Mouse (Mus musculus) hindbrain, embryonic 14.5 days (tissue): ENCODE data around the gene Eepd1. TPM values are rescaled to one million over a fixed set of nuclear protein-coding genes. Genes with fewer than 3 reads are reported as not detected.
A peak's percentile ranks its signal among the peaks of the same experiment; 100 is the strongest.

Experiments
- ATAC-seq: fragments of 200-750 bp; cut with Nextera tagmentation; 2 replicates; pipeline ENCODE4 v1.8.0; 2017; ENCODE audit warnings: moderate number of reproducible peaks, mild to moderate bottlenecking, moderate TSS enrichment, moderate library complexity; ENCODE audit not compliant: low FRiP score
- DNase-seq: peaks from one replicate; pipeline ENCODE4 v3.0.0-alpha.2; 2015; ENCODE audit warnings: low spot score
- H3K27ac ChIP-seq: fragments of 300-500 bp; sonication (generic); 2 replicates; pipeline ENCODE4 v1.5.1; 2014; ENCODE audit warnings: mild to moderate bottlenecking, moderate library complexity
- H3K27me3 ChIP-seq: fragments of 300-500 bp; sonication (generic); 2 replicates; pipeline ENCODE4 v1.6.1; 2014; ENCODE audit warnings: mild to moderate bottlenecking, low read length, mixed read lengths; ENCODE audit not compliant: control insufficient read depth, insufficient read depth
- H3K36me3 ChIP-seq: fragments of 300-500 bp; sonication (generic); replicated peaks from 2 replicates; pipeline ENCODE4 v1.6.1; 2014; ENCODE audit not compliant: control insufficient read depth, insufficient read depth
- H3K4me1 ChIP-seq: fragments of 300-500 bp; sonication (generic); replicated peaks from 2 replicates; pipeline ENCODE4 v1.6.1; 2014; ENCODE audit warnings: antibody characterized with exemption, low read length, mixed read lengths; ENCODE audit not compliant: control insufficient read depth, insufficient read depth
- H3K4me2 ChIP-seq: fragments of 300-500 bp; sonication (generic); replicated peaks from 2 replicates; pipeline ENCODE4 v1.6.1; 2014; ENCODE audit warnings: mild to moderate bottlenecking, moderate library complexity
- H3K4me3 ChIP-seq: fragments of 300-500 bp; sonication (generic); replicated peaks from 2 replicates; pipeline ENCODE4 v1.5.1; 2014; ENCODE audit warnings: mild to moderate bottlenecking, low read length
- H3K9ac ChIP-seq: fragments of 300-500 bp; sonication (generic); 2 replicates; pipeline ENCODE4 v1.6.1; 2014
- H3K9me3 ChIP-seq: fragments of 300-500 bp; sonication (generic); 2 replicates; pipeline ENCODE4 v1.6.1; 2016; ENCODE audit warnings: low read length; ENCODE audit not compliant: control insufficient read depth
- WGBS: fragments of 180-500 bp; shearing (Covaris S2); extraction: QIAGEN DNeasy Blood & Tissue Kit; methylation state at CpG from one replicate; pipeline ENCODE4 v1.1.7; 2014; 5-methylcytosine and 5-hydroxymethylcytosine counted together
- polyA plus RNA-seq: library from polyadenylated mRNA; unstranded; fragments of >200 nt; fragmentation: Nextera tagmentation; extraction: Ambion mirVana; gene quantifications from 2 replicates; pipeline ENCODE4 v1.2.1, GENCODE M21; 2014

The Eepd1 gene
- polyA plus RNA-seq, 1 experiment from 2014 or later, result 8.8 TPM

GRCm38 (mm10) chr9:25560016-25560758, 78.8 kb downstream of the Eepd1 start:
- no peak overlapping the region for H3K27ac ChIP-seq
- no peaks in the 10 kb centered on the region for H3K36me3 ChIP-seq
- ATAC-seq, result no peak
- no peak overlapping the region for H3K4me2 ChIP-seq
- H3K9me3 ChIP-seq, result peaks cover 4% of the 10 kb centered on the region; the same call in 1 of the 2 replicates
- 89% methylated on average over 9 of the region's 9 CpGs for WGBS
- no peak for DNase-seq
- H3K4me1 ChIP-seq, result no peaks in the 10 kb centered on the region
- no peak overlapping the region for H3K4me3 ChIP-seq
- no peak overlapping the region for H3K9ac ChIP-seq
- H3K27me3 ChIP-seq, result no peaks in the 10 kb centered on the region

GRCm38 (mm10) chr9:25561143-25561542, 79.8 kb downstream of the Eepd1 start:
- H3K27me3 ChIP-seq, result no peaks in the 10 kb centered on the region
- H3K4me1 ChIP-seq, result no peaks in the 10 kb centered on the region
- no peak for ATAC-seq
- no peaks in the 10 kb centered on the region for H3K36me3 ChIP-seq
- no peak overlapping the region for H3K9ac ChIP-seq
- no peak overlapping the region for H3K4me3 ChIP-seq
- no peak overlapping the region for H3K4me2 ChIP-seq
- DNase-seq, result no peak
- peaks cover 4% of the 10 kb centered on the region; the same call in 1 of the 2 replicates for H3K9me3 ChIP-seq
- no peak overlapping the region for H3K27ac ChIP-seq
- WGBS, result 89% methylated on average over 1 of the region's 1 CpGs

DNA sequence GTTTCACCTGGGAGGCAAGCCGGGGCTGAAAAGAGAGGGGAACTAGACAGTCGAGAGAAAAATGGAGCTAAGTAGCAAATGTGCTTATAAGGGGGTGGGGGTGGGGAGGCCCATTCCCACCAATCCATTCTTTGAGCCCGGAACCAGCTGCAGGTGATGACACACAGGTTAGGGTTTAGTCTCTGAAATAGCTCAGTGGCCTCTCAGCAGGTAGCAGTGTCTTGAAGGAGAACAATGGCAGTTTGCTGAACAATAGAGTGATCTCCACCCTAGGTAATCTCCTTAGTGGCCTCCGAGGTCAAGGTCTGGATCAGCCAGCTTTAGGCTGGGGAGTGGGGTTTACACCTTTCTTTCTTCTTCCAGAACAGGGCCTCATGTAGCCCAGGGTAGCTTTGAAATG, 82.5 kb downstream of the Eepd1 start:
- Histone ChIP-seq H3K9me3 (peaks cover 4% of the 10 kb centered on the region; the same call in 1 of the 2 replicates), H3K4me2 (no peak overlapping the region), H3K4me1 (peaks cover 11% of the 10 kb centered on the region; the same call in 1 of the 2 replicates), H3K36me3 (no peaks in the 10 kb centered on the region), H3K4me3 (no peak overlapping the region), H3K27me3 (no peaks in the 10 kb centered on the region), H3K27ac (no peak overlapping the region), H3K9ac (no peak overlapping the region)
- WGBS, result 87% methylated on average over 4 of the region's 4 CpGs
- ATAC-seq (no peak), DNase-seq (no peak)

GRCm38 (mm10) chr9:25567071-25567470, 85.7 kb downstream of the Eepd1 start:
- Histone ChIP-seq H3K4me1 (peaks cover 15% of the 10 kb centered on the region; the same call in 1 of the 2 replicates), H3K27me3 (no peaks in the 10 kb centered on the region), H3K9me3 (peaks cover 4% of the 10 kb centered on the region; the same call in 1 of the 2 replicates), H3K4me2 (no peak overlapping the region), H3K9ac (no peak overlapping the region), H3K27ac (no peak overlapping the region; the same call in 1 of the 2 replicates), H3K4me3 (no peak overlapping the region), H3K36me3 (no peaks in the 10 kb centered on the region)
- DNase-seq (no peak), ATAC-seq (no peak)
- WGBS, result 67% methylated on average over 5 of the region's 5 CpGs

DNA sequence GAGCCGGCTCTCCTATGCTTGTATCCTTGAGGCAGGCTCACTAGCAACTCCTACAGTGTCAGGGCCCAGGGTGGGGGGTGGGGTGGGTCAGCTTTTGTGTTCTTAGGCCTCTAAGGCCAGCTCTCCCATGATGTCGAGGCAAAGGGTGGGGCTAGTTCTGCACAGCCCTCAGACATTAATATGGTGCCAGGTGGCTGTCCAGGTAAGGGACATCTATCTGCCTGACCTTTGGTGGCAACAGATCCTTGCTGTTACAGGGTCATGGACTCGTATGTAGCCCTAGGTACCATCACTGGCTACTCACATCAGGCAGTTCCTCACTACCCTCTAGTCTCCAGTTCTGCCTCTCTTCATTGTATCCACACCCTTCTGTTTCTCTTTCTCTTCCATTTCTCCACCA, 87.4 kb downstream of the Eepd1 start:
- DNase-seq, result no peak
- ATAC-seq, result 0 out of 2 replicates have a peak, but pooled peaks have one; percentile 19
- Histone ChIP-seq H3K9ac (no peak overlapping the region), H3K27ac (no peak overlapping the region), H3K4me1 (peaks cover 15% of the 10 kb centered on the region; the same call in 1 of the 2 replicates), H3K27me3 (no peaks in the 10 kb centered on the region), H3K4me2 (no peak overlapping the region), H3K9me3 (no peaks in the 10 kb centered on the region), H3K4me3 (no peak overlapping the region), H3K36me3 (no peaks in the 10 kb centered on the region)
- WGBS, result 71% methylated on average over 3 of the region's 3 CpGs

DNA sequence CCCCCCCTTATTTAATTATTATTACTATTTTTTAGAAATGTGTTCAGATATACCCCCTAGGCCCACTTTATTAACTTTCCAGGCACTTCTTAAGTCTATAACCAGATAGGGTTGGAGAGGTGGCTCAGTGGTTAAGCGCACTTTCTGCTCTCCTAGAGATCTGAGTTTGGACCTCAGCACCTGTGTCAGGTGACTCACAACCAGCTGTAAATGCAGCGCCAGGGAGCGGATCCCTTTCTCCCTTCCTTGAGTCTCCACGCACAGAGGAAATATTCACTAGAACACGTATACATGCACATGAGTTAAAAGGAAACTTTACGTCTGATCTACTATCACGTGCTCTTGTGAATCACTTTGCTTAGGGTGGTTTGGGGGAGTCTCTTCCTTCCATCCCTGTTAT, 88.7 kb downstream of the Eepd1 start:
- Histone ChIP-seq H3K4me1 (peaks cover 15% of the 10 kb centered on the region; the same call in 1 of the 2 replicates), H3K4me3 (no peak overlapping the region), H3K27me3 (no peaks in the 10 kb centered on the region), H3K9ac (no peak overlapping the region), H3K9me3 (no peaks in the 10 kb centered on the region), H3K27ac (no peak overlapping the region), H3K36me3 (no peaks in the 10 kb centered on the region), H3K4me2 (no peak overlapping the region)
- ATAC-seq (no peak), DNase-seq (no peak)
- 96% methylated on average over 7 of the region's 7 CpGs for WGBS

- Histone ChIP-seq H3K4me2 (no peak overlapping the region), H3K4me3 (no peak overlapping the region), H3K36me3 (no peaks in the 10 kb centered on the region), H3K27ac (no peak overlapping the region), H3K9me3 (no peaks in the 10 kb centered on the region), H3K9ac (no peak overlapping the region), H3K4me1 (peaks cover 15% of the 10 kb centered on the region; the same call in 1 of the 2 replicates), H3K27me3 (no peaks in the 10 kb centered on the region)
- ATAC-seq, result no peak
- no peak for DNase-seq
- 88% methylated on average over 9 of the region's 9 CpGs for WGBS
These were observed 89.1 kb downstream of the Eepd1 start for GRCm38 (mm10) chr9:25570436-25570835.

DNA sequence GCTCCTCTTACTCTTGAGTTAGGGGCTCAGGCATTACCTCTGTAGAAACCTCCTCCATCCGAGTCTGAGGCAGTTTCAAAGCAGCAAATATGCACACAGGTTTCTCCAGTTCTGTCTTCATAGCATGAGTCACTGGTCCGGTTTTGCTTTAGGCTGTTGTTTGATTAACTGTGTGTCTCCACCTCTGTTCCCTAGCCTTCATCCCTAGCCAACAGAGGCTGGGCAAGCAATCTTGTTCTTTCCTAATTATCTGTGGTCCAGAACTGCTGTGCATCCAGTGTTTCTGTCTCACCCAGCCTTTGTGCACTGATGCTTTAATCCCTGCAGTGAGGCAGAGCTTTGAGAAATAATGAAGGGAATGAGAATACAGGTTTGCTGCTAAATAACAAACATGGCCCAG, 90.0 kb downstream of the Eepd1 start:
- H3K27ac ChIP-seq, result no peak overlapping the region
- 62% methylated on average over 2 of the region's 2 CpGs for WGBS
- ATAC-seq (no peak), DNase-seq (no peak)
- H3K4me3 ChIP-seq, result no peak overlapping the region
- H3K9ac ChIP-seq, result no peak overlapping the region
- no peaks in the 10 kb centered on the region for H3K36me3 ChIP-seq
- no peaks in the 10 kb centered on the region for H3K9me3 ChIP-seq
- H3K27me3 ChIP-seq, result no peaks in the 10 kb centered on the region
- peaks cover 15% of the 10 kb centered on the region; the same call in 1 of the 2 replicates for H3K4me1 ChIP-seq
- no peak overlapping the region for H3K4me2 ChIP-seq

DNA sequence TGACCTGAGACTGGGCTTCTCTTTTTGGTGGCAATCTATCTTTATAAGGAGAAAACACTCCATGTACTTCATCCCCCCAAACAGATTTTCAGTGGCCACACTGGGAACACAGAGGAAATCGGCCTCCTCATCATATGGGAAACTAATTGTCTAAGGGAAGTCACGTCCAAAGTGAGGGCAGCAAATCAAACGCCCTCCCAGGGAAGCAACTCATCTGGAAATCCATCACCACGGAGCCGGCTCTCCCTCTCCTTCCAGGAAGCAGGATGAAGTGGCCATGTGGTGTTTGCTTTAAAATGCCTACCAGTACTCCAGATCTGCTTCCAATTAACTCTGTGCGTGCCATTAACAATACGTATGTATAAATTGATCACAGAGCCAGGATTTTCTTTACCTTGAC, 92.4 kb downstream of the Eepd1 start:
- no peak for ATAC-seq
- H3K27me3 ChIP-seq, result no peaks in the 10 kb centered on the region
- 0 out of 2 replicates have a peak, but pooled peaks cover 5% of the 10 kb centered on the region for H3K4me1 ChIP-seq
- no peak overlapping the region for H3K9ac ChIP-seq
- no peaks in the 10 kb centered on the region for H3K9me3 ChIP-seq
- no peak overlapping the region for H3K4me2 ChIP-seq
- no peak for DNase-seq
- H3K4me3 ChIP-seq, result no peak overlapping the region
- H3K27ac ChIP-seq, result no peak overlapping the region
- H3K36me3 ChIP-seq, result no peaks in the 10 kb centered on the region
- WGBS, result 52% methylated on average over 7 of the region's 7 CpGs
